Mouse (Mus musculus): ENCODE results near the gene H2-M10.1. TPM values are rescaled to one million over a fixed set of nuclear protein-coding genes. Genes with fewer than 3 reads are reported as not detected.
A peak's percentile ranks its signal among the peaks of the same experiment; 100 is the strongest.
"Not testable (repeated sequence)": the region's sequence is repeated elsewhere in the genome, so short reads cannot be mapped to it uniquely, and the experiment has no call there.

H2-M10.1 gene
- not detected for total RNA-seq (2021)
- long read RNA-seq, experiment 1: 0 reads
- long read RNA-seq, experiment 2: 0 reads

- no peak for DNase-seq
Observed at GRCm38 (mm10) chr17:36326055-36326454, at the start of gene H2-M10.1. Gene H2-M10.1, minus strand, starts transcription at chr17:36326155.

- DNase-seq: not testable (repeated sequence)
Observed at GRCm38 (mm10) chr17:36368317-36368716, 42.4 kb upstream of the H2-M10.1 start, which contains the start of gene H2-M10.3. Gene H2-M10.3, minus strand, starts transcription at chr17:36368417.

- DNase-seq: not testable (repeated sequence)
Observed at GRCm38 (mm10) chr17:36362404-36362803, 36.4 kb upstream of the H2-M10.1 start.

GRCm38 (mm10) chr17:36357512-36357911 lies 31.6 kb upstream of the H2-M10.1 start:
- not testable (repeated sequence) for DNase-seq

- no peak for DNase-seq
Observed at GRCm38 (mm10) chr17:36355763-36356162, 29.8 kb upstream of the H2-M10.1 start.

GRCm38 (mm10) chr17:36355343-36355742 lies 29.4 kb upstream of the H2-M10.1 start:
- DNase-seq: peak; percentile 45

GRCm38 (mm10) chr17:36315689-36316253 lies 10.2 kb downstream of the H2-M10.1 start:
- DNase-seq: no peak

- no peak for DNase-seq
Observed at GRCm38 (mm10) chr17:36315041-36315688, 10.8 kb downstream of the H2-M10.1 start.

GRCm38 (mm10) chr17:36314511-36314910 lies 11.4 kb downstream of the H2-M10.1 start:
- no peak for DNase-seq

- DNase-seq: no peak
Observed at GRCm38 (mm10) chr17:36309293-36309692, 16.7 kb downstream of the H2-M10.1 start.

GRCm38 (mm10) chr17:36308855-36309254 lies 17.1 kb downstream of the H2-M10.1 start:
- DNase-seq: peak; percentile 63

- no peak for DNase-seq
Observed at GRCm38 (mm10) chr17:36286390-36286789, 39.6 kb downstream of the H2-M10.1 start, which contains the start of gene H2-M10.2. Gene H2-M10.2, minus strand, starts transcription at chr17:36286490.

- DNase-seq: no peak
Observed at GRCm38 (mm10) chr17:36281521-36282245, 44.3 kb downstream of the H2-M10.1 start.

GRCm38 (mm10) chr17:36274776-36275175 lies 51.2 kb downstream of the H2-M10.1 start:
- no peak for DNase-seq

- DNase-seq: no peak
Observed at GRCm38 (mm10) chr17:36273796-36274195, 52.2 kb downstream of the H2-M10.1 start.

Other genes with a start within 250 kb of the H2-M10.1 start
- gene Gm19684, start 204.5 kb downstream of the H2-M10.1 start, total RNA-seq (2021): not detected
- gene Gm7030, start 196.7 kb downstream of the H2-M10.1 start, total RNA-seq (2021): not detected
- not detected for gene Gm8909, start 157.6 kb downstream of the H2-M10.1 start, total RNA-seq (2021)
- gene H2-T3, start 135.9 kb downstream of the H2-M10.1 start, total RNA-seq (2021): not detected
- gene Rpp21, start 68.1 kb downstream of the H2-M10.1 start, total RNA-seq (2021): 10 to 100 TPM; 30.3 to 35.9 TPM
- gene Trim39, start 53.9 kb downstream of the H2-M10.1 start, total RNA-seq (2021): 1 to 10 TPM; 5.0 to 5.6 TPM
- gene H2-M10.2, start 39.7 kb downstream of the H2-M10.1 start, total RNA-seq (2021): not detected
- gene H2-M10.3, start 42.3 kb upstream of the H2-M10.1 start, total RNA-seq (2021): not detected
- not detected for gene H2-M10.4, start 136.2 kb upstream of the H2-M10.1 start, total RNA-seq (2021)
- gene H2-M11, start 220.9 kb upstream of the H2-M10.1 start, total RNA-seq (2021): not detected